Mouse (Mus musculus) brain, embryonic 14.5 days (tissue): ENCODE measurements at regions not wholly inside any gene's neighbourhood (a gene's known extent, or its start where the extent isn't known, plus 50 kb on each side); places are given as distances from the start of the nearest gene placed in this dataset.

Experiments
- CTCF ChIP-seq: fragments of 200-500 bp; IDR thresholded peaks from 2 replicates; pipeline ENCODE4 v1.5.1; 2012; ENCODE audit warnings: inconsistent platforms, mild to moderate bottlenecking, moderate library complexity, borderline replicate concordance; ENCODE audit not compliant: insufficient read depth, insufficient read length; ENCODE audit errors: extremely low read depth
- POLR2A ChIP-seq: fragments of 200-500 bp; IDR thresholded peaks from 2 replicates; pipeline ENCODE4 v1.6.1; 2012; ENCODE audit warnings: mild to moderate bottlenecking, inconsistent platforms, borderline replicate concordance; ENCODE audit not compliant: poor library complexity, insufficient read depth, insufficient read length, severe bottlenecking; ENCODE audit errors: extremely low read depth

GRCm38 (mm10) chr19:33056372-33056791 is 299.1 kb downstream of the Pten start:
- TF ChIP-seq CTCF (no peak), POLR2A (no peak)
